9 mouse cellular contexts compared by ENCODE assay signal in the genomic region with DNA sequence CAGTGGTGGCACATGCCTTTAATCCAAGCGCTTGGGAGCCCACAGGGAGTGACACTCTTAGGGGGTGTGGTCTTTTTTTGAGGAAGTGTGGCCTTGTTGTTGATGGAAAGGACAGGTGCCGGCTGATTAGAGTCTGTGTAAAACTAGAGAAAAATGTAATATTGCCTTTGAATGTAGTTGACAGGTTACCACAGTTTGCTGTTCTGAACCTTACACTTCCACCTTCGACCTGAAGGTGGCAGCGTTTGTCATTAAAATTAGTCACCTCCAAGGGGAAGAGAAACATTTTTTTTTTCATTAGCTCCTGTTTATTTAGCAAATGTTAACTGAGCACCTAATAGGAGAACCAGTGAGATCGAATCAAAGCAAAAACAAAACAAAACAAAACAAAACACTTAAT. TPM values are rescaled to one million over a fixed set of nuclear protein-coding genes. Genes with fewer than 3 reads are reported as not detected.
DNase-seq lines count a peak whose midpoint lies in the region; ATAC-seq and TF ChIP-seq lines count a peak whose summit lies in the region.
"Had no signal": no experiment of that assay in that cellular context is flagged by ENCODE, and none has a peak within 500 bp of the region (broad histone marks: within the 10 kb centered on the region; RNA-seq: fewer than 3 reads in every experiment).

No protein-coding gene starts in this region.

- no peak for TF ChIP-seq EP300 in stomach, postnatal 0 days (optimal IDR thresholded peaks at IDR 0.05)

- H3K36me3 ChIP-seq in heart, embryonic 11.5 days (ENCODE audit: control insufficient read depth, insufficient read depth, low read length), result no peaks in the 10 kb centered on the region
- no peaks in the 10 kb centered on the region for H3K36me3 ChIP-seq in stomach, postnatal 0 days (ENCODE audit: control insufficient read depth, insufficient read depth, low read length)
- H3K36me3 ChIP-seq: limb, embryonic 15.5 days had no signal

- 27% methylated on average over 5 of the region's 5 CpGs for WGBS in heart, embryonic 11.5 days (ENCODE audit: insufficient replicate concordance)
- WGBS in stomach, postnatal 0 days, result 22% methylated on average over 5 of the region's 5 CpGs

- no peak for ATAC-seq in heart, embryonic 11.5 days (replicated peaks; ENCODE audit: insufficient number of reproducible peaks, low FRiP score, low TSS enrichment)
- no peak for ATAC-seq in stomach, postnatal 0 days (ENCODE audit: low FRiP score, low TSS enrichment)

- no peaks in the 10 kb centered on the region for H3K27me3 ChIP-seq in heart, embryonic 11.5 days (ENCODE audit: control insufficient read depth, insufficient read depth, low read length)
- no peaks in the 10 kb centered on the region for H3K27me3 ChIP-seq in stomach, postnatal 0 days (ENCODE audit: control insufficient read depth, insufficient read depth, low read length)
- H3K27me3 ChIP-seq: limb, embryonic 15.5 days had no signal

- H3K4me2 ChIP-seq in heart, embryonic 11.5 days, result no peak overlapping the region
- no peak overlapping the region for H3K4me2 ChIP-seq in stomach, postnatal 0 days (replicated peaks; ENCODE audit: low read depth)
- H3K4me2 ChIP-seq: limb, embryonic 15.5 days had no signal

- no peak overlapping the region for H3K27ac ChIP-seq in heart, embryonic 11.5 days (ENCODE audit: low read depth, low read length)
- H3K27ac ChIP-seq in stomach, postnatal 0 days (replicated peaks), result no peak overlapping the region
- H3K27ac ChIP-seq: limb, embryonic 15.5 days had no signal

- H3K4me1 ChIP-seq in heart, embryonic 11.5 days (ENCODE audit: control insufficient read depth, insufficient read depth, low read length), result peaks cover 5% of the 10 kb centered on the region; the same call in 1 of the 2 replicates
- H3K4me1 ChIP-seq in stomach, postnatal 0 days (replicated peaks; ENCODE audit: control insufficient read depth, insufficient read depth), result no peaks in the 10 kb centered on the region

- peak; percentile 61; the same call in 1 of the 2 replicates for TF ChIP-seq CTCF in brain, embryonic 14.5 days (IDR thresholded peaks at IDR 0.05; ENCODE audit: borderline replicate concordance, extremely low read depth, insufficient read depth, insufficient read length)
- peak; percentile 84 for TF ChIP-seq CTCF in stomach, postnatal 0 days (IDR thresholded peaks at IDR 0.05; ENCODE audit: low read depth)

- DNase-seq in heart, adult 18-20 months, result peak; percentile 76 to 93
- peak; percentile 66 to 83 for DNase-seq in CD8-positive naive resting alpha-beta T cell, adult 2 months (ENCODE audit: low read depth in 2 of 2, low spot score in 2 of 2)
- DNase-seq in brain, embryonic 14.5 days (ENCODE audit: low read depth), result peak; percentile 73
- DNase-seq in gastrocnemius, adult 8-10 months (ENCODE audit: low spot score in 2 of 2), result peak; percentile 58 to 63
- peak; percentile 86 for DNase-seq in layer of hippocampus, postnatal 10 days (ENCODE audit: low spot score in 2 of 2)
- DNase-seq in mesoderm, embryonic 11.5 days (ENCODE audit: low read depth, low spot score), result peak; percentile 71
- DNase-seq in stomach, postnatal 0 days (ENCODE audit: low spot score), result peak; percentile 79

- H3K9me3 ChIP-seq in heart, embryonic 11.5 days (replicated peaks; ENCODE audit: control insufficient read depth, low read length), result no peaks in the 10 kb centered on the region
- no peaks in the 10 kb centered on the region for H3K9me3 ChIP-seq in stomach, postnatal 0 days (ENCODE audit: control insufficient read depth, low read length)
- H3K9me3 ChIP-seq: limb, embryonic 15.5 days had no signal

- H3K9ac ChIP-seq in heart, embryonic 11.5 days (ENCODE audit: low read depth, low read length), result no peak overlapping the region
- no peak overlapping the region for H3K9ac ChIP-seq in stomach, postnatal 0 days (ENCODE audit: low read length)
- H3K9ac ChIP-seq: limb, embryonic 15.5 days had no signal

- no peak for TF ChIP-seq POLR2A in brain, embryonic 14.5 days (IDR thresholded peaks at IDR 0.05; ENCODE audit: borderline replicate concordance, extremely low read depth, insufficient read depth, insufficient read length, poor library complexity, severe bottlenecking)

- H3K4me3 ChIP-seq in heart, embryonic 11.5 days (ENCODE audit: low read depth, low read length), result no peak overlapping the region
- H3K4me3 ChIP-seq in stomach, postnatal 0 days (ENCODE audit: low read depth, low read length), result no peak overlapping the region
- H3K4me3 ChIP-seq: limb, embryonic 15.5 days had no signal

RNA-seq across cellular contexts. Expression of a gene that starts 3.6 kb away (rescaled TPM):
- 1 to 10 TPM; 2.8 to 4.9 TPM for total RNA-seq in heart, adult 18-20 months (2021)
- polyA plus RNA-seq in heart, embryonic 11.5 days (2014; fragmentation: Nextera tagmentation; extraction: Ambion mirVana), result 1.7 and 2.2 TPM in 2 replicates
- polyA plus RNA-seq in brain, embryonic 14.5 days (2012; rRNA removed), result 40.2 and 42.3 TPM in 2 replicates
- 1 to 10 TPM; 1.4 to 2.1 (median 1.7) TPM for total RNA-seq in gastrocnemius, adult 8-10 months (2022)
- 10 to 100 TPM; 15.0 to 17.3 TPM for total RNA-seq in layer of hippocampus, postnatal 10 days (2021)
- 2.3 TPM in 2 replicates for polyA plus RNA-seq in stomach, postnatal 0 days (2015; fragmentation: Nextera tagmentation; extraction: Ambion mirVana)

RNA-seq across cellular contexts. Expression of a gene that starts 16.3 kb away (rescaled TPM):
- total RNA-seq in heart, adult 18-20 months (2021), result 100 to 1,000 TPM; 112 to 135 TPM
- polyA plus RNA-seq in heart, embryonic 11.5 days (2014; fragmentation: Nextera tagmentation; extraction: Ambion mirVana), result 10.2 and 12.3 TPM in 2 replicates
- polyA plus RNA-seq in brain, embryonic 14.5 days (2012; rRNA removed), result 11.8 and 13.4 TPM in 2 replicates
- 100 to 1,000 TPM in 2 of 4 experiments, 10 to 100 TPM in 2; 91.8 to 110 (median 100.0) TPM for total RNA-seq in gastrocnemius, adult 8-10 months (2022)
- total RNA-seq in layer of hippocampus, postnatal 10 days (2021), result 10 to 100 TPM; 26.1 to 27.3 TPM
- 7.8 and 8.2 TPM in 2 replicates for polyA plus RNA-seq in stomach, postnatal 0 days (2015; fragmentation: Nextera tagmentation; extraction: Ambion mirVana)
